Mouse (Mus musculus): ENCODE results near the gene Unc13d. TPM values are rescaled to one million over a fixed set of nuclear protein-coding genes. Genes with fewer than 3 reads are reported as not detected.

The Unc13d gene
- total RNA-seq, 2 experiments from 2014 or later, result 0.42 to 2.0 TPM

DNA sequence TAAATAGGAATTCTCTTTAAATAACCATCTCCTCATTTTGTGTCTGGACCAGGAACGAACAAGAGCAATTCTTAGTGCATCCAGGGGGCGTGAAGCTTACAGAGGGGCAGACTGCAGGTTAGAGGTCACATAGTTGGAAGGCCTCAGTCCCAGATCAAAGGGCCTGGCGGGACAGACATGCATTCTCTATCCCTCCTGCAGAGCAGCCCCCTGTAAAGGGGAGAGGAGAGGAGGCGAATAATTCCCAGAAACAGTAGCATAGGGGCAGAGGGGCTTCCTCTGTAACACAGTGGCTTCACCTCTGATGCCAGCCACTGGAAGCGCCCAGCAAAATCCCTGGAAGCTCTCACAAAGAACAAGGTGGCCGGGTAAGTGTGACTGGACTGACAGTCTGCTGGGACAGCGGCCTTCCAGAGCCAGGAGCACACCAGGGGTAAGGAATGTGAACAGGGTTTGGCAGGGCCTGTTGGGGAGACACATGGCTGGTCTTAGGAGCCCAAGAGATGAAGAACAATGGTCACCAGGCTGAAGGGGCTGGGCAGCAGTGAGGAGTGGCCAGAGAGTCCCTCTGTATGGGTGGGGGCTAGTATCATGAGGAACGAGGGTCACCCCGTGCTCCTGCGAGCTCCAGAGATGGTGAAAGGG, 1.0 kb upstream of the Unc13d start:
- DNase-seq, result no peak

DNA sequence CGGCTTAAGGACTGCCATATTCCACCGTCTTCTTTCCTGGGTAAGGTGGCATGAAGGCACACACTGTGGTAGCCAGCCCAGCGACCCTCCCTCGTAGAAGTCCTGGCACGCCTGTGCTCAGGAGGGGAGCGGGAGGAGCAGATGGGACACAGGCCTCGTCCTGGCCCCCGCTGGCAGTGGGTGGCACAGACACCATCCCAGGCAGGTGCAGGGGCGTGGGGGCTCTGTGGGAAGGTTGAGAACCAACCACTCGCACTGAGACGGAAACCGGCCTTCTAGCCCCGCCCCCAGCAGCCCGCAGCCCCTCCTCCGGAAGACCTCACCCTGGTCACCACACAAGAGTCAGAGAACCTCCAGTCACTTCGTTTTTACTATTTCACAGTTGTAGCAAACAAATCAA, 460 bp upstream of the Unc13d start:
- peak; percentile 65 to 70 for DNase-seq

DNA sequence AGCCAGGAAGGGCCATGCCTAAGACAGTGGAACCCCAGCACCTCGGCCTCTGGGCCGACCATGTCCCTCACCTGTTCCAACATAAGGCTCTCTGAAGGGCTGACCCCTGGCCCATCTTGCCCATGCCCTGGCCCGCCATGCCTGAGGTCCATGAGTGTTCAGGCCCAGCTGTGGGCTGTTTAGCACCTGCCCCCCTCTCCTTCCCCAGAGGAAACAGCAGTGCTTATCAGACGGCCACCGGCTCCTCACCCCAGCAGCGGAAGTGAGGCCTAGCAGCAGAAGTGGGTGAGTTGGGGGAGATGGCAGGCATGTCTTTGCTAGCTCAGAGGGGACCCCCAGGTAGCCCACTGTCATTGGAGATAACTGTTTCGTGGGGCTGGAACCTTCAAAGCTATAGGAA, 925 bp downstream of the Unc13d start:
- DNase-seq, result no peak

DNA sequence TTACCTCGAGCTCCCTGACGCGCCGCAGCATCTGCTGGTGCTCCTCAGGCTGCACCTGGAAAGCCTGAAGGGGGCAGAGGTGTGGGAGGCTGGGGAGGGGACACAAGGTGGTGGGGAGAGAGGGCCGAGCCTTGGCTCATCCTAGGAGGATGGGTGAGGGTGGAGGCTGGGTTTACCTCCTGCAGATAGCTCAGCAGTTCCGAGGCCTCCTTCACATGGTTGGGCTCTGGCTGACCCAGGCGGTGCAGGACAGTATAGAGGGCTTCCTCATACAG, 1.6 kb downstream of the Unc13d start:
- no peak for DNase-seq

DNA sequence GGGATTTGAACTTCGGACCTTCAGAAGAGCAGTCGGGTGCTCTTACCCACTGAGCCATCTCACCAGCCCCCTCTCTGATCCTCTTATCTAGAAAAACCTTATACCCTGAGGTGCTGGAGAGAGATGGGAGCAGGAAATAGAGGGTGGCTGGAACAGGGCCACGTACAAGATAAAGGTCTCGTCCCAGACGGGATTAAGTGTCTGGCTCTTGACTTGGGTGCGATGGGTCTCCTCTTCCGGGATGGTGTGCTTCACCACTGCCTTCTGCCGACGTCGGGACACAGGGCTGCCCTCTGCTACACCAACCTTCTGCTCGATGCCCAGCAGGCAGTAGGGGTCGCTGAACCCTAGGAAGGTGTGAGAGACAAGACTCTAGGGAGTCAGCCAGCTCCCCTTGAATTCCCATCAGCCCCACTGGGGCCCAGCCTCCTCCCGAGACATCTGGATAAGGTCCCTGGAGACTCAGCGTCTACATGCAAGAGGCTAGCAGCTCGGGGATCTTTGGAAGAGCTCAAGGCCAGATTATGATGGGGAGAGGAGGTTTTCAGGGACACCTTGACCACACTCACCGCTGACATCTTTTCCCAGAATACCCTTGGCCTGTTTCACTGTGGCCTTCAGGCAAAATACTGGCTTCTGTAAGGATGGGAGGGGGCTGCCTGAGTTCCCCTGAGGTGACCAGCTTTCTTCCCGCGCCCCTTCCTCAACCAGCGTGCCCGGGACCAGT, 2.1 kb downstream of the Unc13d start:
- no peak for DNase-seq

DNA sequence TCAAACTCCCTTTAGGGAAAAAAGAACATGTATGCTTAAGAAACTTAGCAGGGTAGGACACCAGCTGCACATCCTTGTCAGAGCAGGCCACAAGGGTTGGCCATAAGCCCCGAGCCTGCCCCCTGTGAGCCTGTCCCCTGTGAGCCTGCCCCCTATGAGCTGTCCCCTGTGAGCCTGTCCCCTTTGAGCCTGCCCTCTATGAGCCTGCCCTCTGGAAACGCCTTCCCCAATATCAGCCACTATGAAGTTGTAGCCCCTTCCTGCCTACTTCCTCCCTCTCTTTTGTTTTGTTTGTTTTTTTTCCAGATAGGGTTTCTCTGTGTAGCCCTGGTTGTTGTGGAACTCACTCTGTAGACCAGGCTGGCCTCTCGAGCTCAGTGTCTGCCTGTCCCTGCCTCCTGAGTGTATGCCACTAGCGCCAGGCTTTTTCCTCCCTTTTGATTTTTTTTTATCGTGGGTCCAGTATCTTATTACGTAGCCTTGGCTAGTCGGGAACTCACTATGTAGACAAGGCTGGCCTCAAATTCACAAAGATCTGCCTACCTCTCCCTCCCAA, 3.2 kb downstream of the Unc13d start:
- no peak for DNase-seq

DNA sequence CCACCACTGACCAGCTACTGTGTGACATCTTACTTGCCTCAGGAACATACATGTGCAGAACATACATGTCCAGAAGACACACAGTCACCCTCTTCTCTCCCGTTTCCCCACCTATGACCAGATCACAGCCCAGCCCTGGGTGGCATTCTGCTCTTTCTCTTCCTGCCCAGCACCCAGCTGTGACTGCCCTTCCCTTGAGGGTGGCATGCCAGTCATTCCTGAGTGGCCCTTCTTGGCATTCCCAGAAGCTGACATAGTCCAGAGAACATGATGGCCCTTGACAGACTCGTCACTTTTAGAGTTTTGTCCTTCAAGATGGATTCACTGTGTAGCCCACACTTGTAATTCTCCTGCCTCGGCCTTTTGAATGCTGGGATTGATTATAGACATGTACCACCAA, 5.2 kb downstream of the Unc13d start:
- DNase-seq, result no peak

GRCm38 (mm10) chr11:116071510-116071909, 6.3 kb downstream of the Unc13d start:
- DNase-seq, result no peak

GRCm38 (mm10) chr11:116065345-116065744, 12.4 kb downstream of the Unc13d start:
- no peak for DNase-seq

DNA sequence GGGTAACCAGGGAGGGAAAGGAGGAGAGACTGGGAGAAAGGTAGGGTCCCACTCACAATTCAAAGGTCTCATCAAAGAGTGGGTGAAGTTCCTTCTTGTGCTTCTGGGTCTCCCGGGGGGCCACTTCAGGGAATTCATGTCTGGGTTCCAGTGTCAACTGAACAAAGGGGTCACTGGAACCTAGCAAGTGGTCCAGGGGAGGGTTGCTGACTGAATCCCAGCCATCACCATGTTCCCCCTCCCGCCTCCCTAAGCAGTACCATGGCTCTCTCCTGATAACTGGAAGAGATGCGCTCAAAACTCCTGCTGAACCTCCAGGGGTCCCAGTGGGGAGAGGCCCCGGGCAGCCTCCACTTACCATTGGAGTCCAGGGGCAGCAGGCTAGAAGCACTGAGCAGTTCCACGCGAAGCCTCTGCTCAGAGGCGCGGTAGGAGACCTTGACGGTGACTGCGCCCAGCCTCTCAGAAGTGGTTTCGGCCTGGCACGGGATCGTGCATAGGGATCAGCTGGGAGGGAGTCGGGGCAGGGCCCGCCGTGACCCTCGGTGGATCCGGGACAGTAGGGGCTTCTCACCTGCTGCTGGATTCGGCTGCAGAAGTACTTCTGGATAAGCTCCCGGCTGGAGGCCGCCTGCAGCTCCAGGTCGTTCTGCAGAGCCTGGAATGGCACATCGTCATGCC, 13.4 kb downstream of the Unc13d start:
- DNase-seq, result no peak

DNA sequence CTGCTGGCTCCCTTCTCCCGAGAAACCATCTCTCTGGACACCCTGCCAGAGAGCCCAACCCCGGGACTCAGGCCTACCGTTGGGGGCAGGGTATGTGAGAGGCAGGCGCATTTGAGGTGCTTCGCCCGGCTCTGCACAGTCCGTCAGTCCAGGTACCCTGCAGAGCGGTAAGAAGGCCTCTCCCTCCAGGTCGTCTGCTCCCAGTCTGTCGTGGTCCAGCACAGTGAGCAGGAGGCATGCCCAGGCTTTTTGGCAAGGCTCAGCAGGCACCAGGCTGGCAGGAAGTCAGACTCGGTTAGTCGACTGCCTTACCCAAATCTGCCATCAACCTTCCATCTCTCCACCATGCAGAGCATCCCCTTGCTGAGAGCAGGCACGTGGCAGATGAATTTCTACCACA, 14.2 kb downstream of the Unc13d start:
- DNase-seq, result peak in 1 of 2 experiments; percentile 32

DNA sequence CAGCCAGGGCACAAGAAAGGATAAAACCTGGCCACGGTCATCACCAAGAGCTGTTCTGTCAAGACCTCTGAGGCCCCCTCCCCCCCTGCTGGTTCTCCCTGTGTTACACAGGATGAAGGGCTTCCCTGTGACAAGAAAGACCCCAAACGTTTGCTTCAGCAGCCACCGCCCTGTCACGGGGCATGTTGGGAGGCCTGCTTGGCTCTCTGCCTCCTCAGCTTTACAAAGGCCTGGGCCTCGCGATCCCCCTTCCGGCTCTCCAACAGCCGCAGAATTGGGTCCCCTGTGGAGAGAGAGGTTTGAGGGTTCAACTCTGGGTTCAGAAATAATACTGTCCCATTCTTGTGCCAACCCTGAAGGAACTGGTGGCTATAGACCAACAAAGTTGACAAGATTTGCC, 15.2 kb downstream of the Unc13d start:
- DNase-seq, result no peak

GRCm38 (mm10) chr11:116061641-116062415, 15.9 kb downstream of the Unc13d start:
- DNase-seq, result no peak

DNA sequence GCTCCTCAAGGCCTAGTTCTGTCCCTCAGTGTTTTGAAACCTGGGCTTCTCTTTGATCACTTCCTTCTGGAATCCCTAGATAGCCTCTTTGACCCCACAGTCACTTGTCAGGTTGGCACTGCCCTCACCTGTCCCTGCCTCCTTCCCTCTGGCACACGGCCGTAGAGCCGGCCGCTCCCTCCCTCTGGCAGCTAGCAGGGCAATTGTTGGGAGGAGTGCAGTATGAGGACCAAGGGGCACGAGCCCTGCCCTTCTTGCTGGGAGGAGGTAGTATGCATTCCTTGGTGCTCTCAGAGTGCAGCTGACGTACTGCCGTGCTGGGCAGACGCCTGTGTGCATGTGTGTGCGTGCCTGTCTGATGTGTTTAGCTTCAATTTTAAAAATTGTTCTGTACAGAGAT, 17.2 kb downstream of the Unc13d start:
- DNase-seq, result no peak

- no peak for DNase-seq
Measured at GRCm38 (mm10) chr11:116059691-116060025, 18.1 kb downstream of the Unc13d start.

DNA sequence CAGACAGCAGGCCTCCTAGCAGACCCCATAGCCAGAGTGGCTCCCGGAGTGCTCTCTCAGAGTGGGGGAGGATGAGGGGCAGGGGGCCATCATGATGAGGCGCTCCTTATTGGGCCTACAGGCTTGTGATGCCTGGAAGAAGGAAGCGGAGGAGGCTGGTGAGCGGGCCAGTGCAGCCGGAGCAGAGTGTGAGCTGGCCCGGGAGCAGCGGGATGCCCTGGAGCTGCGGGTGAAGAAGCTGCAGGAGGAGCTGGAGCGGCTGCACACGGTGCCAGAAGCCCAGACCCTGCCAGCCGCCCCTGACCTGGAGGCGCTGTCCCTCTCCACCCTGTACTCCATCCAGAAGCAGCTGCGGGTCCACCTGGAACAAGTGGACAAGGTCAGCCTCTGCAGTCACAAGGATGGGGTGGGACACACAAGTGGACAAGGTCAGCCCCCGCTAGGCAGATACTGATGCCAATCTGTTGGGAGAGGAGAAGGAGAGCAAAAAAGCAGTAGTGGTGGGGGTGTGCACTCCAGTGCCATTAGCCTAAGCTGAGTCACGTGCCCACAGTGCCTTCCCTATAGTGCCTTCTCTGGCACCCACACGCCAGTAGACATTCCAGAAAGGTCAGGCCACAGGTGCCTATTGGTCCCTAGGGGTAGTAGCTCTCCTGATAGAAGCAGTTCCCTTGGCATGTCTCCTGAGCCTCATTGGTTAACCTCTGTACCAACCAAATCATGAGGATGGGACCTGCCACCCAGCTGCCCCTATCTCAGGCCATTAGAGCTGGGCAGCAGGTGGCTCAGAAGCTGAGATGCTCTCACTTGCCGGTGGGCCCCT, 18.7 kb downstream of the Unc13d start:
- no peak for DNase-seq

DNA sequence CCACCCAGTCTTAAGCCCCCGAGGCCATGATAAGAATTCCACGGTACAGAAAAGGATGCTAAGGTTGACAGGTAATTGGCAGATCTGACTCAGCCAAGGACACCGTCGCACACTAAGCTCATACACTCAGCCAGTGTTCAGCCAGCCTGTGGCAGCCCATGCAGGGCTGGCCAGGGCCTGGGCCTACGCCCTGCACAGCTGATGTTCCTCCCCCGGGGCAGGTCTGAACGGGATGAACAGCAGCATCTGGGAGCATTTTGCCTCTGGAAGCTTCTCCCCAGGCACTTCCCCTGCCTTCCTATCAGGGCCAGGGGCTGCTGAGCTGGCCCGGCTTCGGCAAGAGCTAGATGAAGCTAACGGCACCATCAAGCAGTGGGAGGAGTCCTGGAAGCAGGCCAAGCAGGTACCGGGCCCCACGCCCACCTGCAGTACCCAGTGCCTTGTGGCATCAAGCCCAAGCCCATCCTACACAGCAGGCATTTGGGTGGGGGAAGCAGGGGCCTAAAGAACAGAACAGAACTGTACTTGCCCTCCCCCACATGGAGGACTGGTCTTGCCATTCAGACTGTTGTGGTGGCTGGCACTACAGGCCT, 19.6 kb downstream of the Unc13d start:
- DNase-seq, result no peak

DNA sequence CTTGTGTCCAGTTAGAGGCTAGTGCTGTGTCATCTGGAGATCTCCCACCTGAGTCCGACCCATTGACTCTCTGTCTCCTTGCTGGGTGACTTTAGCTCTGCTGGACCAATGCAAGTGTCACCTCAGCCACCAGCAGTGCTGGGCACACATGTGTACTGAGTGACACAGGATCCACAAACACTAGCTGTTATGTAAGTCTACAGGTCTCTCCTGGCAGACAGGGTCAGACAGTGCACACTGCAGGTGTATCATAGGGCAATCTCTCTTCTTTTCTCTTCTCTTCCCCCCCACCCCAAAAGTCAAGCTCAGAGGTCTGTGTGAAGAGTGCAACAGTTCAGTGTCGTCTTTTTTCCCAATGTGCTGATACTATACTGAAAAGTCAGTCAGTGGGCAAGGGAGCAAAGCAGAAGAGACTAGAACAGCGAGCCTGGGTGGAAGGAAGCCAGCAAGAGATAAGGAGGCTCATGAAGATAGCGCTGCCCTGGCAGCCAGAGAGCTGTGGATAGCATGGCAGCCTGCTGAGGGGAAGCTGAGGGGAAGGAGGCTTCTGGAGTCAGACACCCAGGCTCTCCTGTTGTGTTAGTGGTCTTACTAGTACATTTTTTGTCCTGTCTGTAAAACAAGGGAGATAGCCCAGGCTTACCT, 20.4 kb downstream of the Unc13d start:
- DNase-seq, result peak; percentile 36 to 41

DNA sequence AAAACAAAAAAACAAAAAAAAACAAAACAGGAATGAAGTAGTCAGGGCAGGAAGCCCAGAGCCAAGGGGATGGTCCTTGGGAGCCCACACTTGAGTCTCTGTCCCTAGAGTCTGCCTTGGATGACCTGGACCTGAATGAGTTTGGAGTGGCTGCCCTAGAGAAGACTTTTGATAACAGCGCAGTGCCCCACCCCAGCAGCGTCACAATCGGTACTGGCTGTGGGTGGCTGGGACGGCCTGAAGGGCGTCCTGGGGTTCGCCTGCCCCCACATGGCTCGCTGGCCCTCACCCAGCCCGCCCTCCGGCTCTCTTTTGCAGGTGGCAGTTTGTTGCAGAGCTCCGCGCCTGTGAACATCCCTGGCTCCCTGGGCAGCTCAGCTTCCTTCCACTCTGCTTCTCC, 21.9 kb downstream of the Unc13d start:
- DNase-seq, result no peak

GRCm38 (mm10) chr11:116053510-116054229, 24.1 kb downstream of the Unc13d start:
- no peak for DNase-seq
